Comparison of ENCODE assay signal across 8 mouse cellular contexts in the genomic region with DNA sequence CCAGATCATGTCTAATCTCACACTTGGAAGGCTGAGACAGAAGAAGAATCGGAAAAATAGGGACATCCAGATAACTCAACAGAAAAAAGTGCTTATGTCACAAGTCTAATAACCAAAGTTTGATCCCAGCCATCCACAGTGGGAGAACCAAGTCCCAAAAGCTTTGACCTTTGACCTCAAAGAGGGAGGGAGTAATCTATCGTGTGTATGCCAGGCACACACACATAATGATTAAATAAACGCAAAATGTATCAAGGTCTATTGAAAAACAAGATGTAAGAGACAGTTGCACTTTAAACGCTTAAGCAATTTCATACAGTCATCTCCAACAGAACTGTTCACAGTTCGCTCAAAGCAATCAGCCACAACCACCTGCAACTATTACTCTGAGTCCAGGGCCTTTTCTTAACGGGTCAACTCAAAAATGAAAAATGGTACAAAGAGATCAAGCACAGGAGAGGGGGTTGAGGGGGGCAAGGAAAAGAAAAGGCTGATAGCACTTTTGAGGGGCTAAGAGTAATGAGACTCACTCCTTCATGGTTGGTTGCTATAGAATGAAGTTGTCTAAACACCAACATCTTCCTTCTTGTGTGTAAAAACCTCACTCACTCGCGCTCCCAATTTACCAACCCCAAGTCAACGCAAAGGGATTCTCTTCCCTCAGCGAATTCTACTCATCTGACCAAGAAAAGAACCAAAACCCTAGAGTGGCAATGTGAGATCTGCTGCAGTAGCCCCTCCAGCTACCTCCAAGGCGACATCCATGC. TPM values are rescaled to one million over a fixed set of nuclear protein-coding genes. Genes with fewer than 3 reads are reported as not detected.
DNase-seq lines count a peak whose midpoint lies in the region; ATAC-seq and TF ChIP-seq lines count a peak whose summit lies in the region.

No protein-coding gene starts in this region.

- H3K9me3 ChIP-seq in forebrain, embryonic 15.5 days = no peaks in the 10 kb centered on the region

- ATAC-seq in forebrain, embryonic 15.5 days (replicated peaks) = no peak

- peak overlapping the region; percentile 78 for H3K4me3 ChIP-seq in layer of hippocampus, adult 2 months
- peak overlapping the region; percentile 61 for H3K4me3 ChIP-seq in forebrain, embryonic 15.5 days
- peak overlapping the region; percentile 28 for H3K4me3 ChIP-seq in macrophage (ENCODE audit: inconsistent target)

- H3K27me3 ChIP-seq in forebrain, embryonic 15.5 days = no peaks in the 10 kb centered on the region

- peak overlapping the region; percentile 64 for H3K4me2 ChIP-seq in forebrain, embryonic 15.5 days (replicated peaks)

- H3K27ac ChIP-seq in layer of hippocampus, adult 2 months = peak overlapping the region; percentile 97
- peak overlapping the region; percentile 98 for H3K27ac ChIP-seq in forebrain, embryonic 15.5 days (replicated peaks)
- no peak overlapping the region for H3K27ac ChIP-seq in macrophage

- no peak for DNase-seq in layer of hippocampus, adult 2 months (ENCODE audit: low spot score in 2 of 2)
- no peak for DNase-seq in layer of hippocampus, postnatal 14 days (ENCODE audit: low spot score in 2 of 2)
- DNase-seq in Muller cell, postnatal 12 days (ENCODE audit: inconsistent ontology term) = peak; percentile 20
- no peak for DNase-seq in urinary bladder, postnatal 25 days (ENCODE audit: low spot score)
- DNase-seq in adrenal gland, postnatal 25 days = no peak
- no peak for DNase-seq in cerebellum, postnatal 36 days

- no peak for TF ChIP-seq CTCF in layer of hippocampus, adult 2 months (conservative IDR thresholded peaks at IDR 0.05)

- WGBS in forebrain, embryonic 15.5 days = 25% methylated on average over 11 of the region's 11 CpGs
- WGBS in macrophage (ENCODE audit: missing documents) = 53% methylated on average over 11 of the region's 11 CpGs

- H3K79me2 ChIP-seq in macrophage (ENCODE audit: inconsistent target) = no peaks in the 10 kb centered on the region

- peaks cover 18% of the 10 kb centered on the region for H3K4me1 ChIP-seq in forebrain, embryonic 15.5 days

- peak overlapping the region; percentile 84 for H3K9ac ChIP-seq in forebrain, embryonic 15.5 days (replicated peaks)

- H3K36me3 ChIP-seq in forebrain, embryonic 15.5 days = no peaks in the 10 kb centered on the region
- H3K36me3 ChIP-seq in macrophage (ENCODE audit: inconsistent target) = no peaks in the 10 kb centered on the region

RNA-seq across cellular contexts. Expression of gene Erc1, which starts 1.0 kb away (rescaled TPM):
- total RNA-seq in layer of hippocampus, adult 2 months (2021) = 10 to 100 TPM; 51.9 to 54.5 TPM
- total RNA-seq in layer of hippocampus, postnatal 14 days (2021) = 10 to 100 TPM; 95.1 to 97.3 TPM
- 39.9 and 42.2 TPM in 2 replicates for polyA plus RNA-seq in forebrain, embryonic 15.5 days (2015; fragmentation: Nextera tagmentation; extraction: Ambion mirVana)
- total RNA-seq in macrophage (2018; cell fraction: chromatin; rRNA removed) = 10 to 100 TPM; 18.1 to 75.8 (median 41.3) TPM
- 1 to 10 TPM; 4.6 to 9.8 (median 6.7) TPM for total RNA-seq in macrophage (2018; cell fraction: cytosol; rRNA removed)
- total RNA-seq in macrophage (2018; cell fraction: nucleus; rRNA removed) = 10 to 100 TPM in 24 of 26 experiments, 1 to 10 TPM in 2; 9.3 to 39.1 (median 17.1) TPM
- 4.8 to 8.4 TPM (median 6.9 TPM) in 3 replicates for polyA plus RNA-seq in macrophage (2018)
- total RNA-seq in adrenal gland, postnatal 25 days (2021) = 24.5 and 25.7 TPM in 2 replicates

RNA-seq across cellular contexts. Expression of gene Rad52, which starts 55.6 kb away (rescaled TPM):
- 10 to 100 TPM; 45.4 to 49.7 TPM for total RNA-seq in layer of hippocampus, adult 2 months (2021)
- 10 to 100 TPM; 31.6 TPM for total RNA-seq in layer of hippocampus, postnatal 14 days (2021)
- polyA plus RNA-seq in forebrain, embryonic 15.5 days (2015; fragmentation: Nextera tagmentation; extraction: Ambion mirVana) = 28.0 and 29.4 TPM in 2 replicates
- 10 to 100 TPM; 15.1 to 83.3 (median 50.4) TPM for total RNA-seq in macrophage (2018; cell fraction: chromatin; rRNA removed)
- 1 to 10 TPM; 3.5 to 8.7 (median 5.1) TPM for total RNA-seq in macrophage (2018; cell fraction: cytosol; rRNA removed)
- 10 to 100 TPM in 24 of 26 experiments, 1 to 10 TPM in 2; 7.0 to 44.2 (median 26.2) TPM for total RNA-seq in macrophage (2018; cell fraction: nucleus; rRNA removed)
- 5.0 to 8.7 TPM (median 6.8 TPM) in 3 replicates for polyA plus RNA-seq in macrophage (2018)
- 18.2 and 20.8 TPM in 2 replicates for total RNA-seq in adrenal gland, postnatal 25 days (2021)

Comparison
In these comparisons a context has a peak if more than half of its experiments do, and no peak if none do; other contexts are left out.
1. H3K4me3 ChIP-seq: peak in every context shown above with its lines; median percentile 78 in layer of hippocampus, adult 2 months; 61 in forebrain, embryonic 15.5 days; 28 in macrophage.